Mouse (Mus musculus) liver, adult 2 months (tissue): ENCODE data around the gene Nkain2.

Experiments used
- CTCF ChIP-seq: fragments of 200-500 bp; IDR thresholded peaks from 2 replicates; pipeline ENCODE4 v1.5.1; 2011; ENCODE audit warnings: low read depth, low read length, control low read depth
- POLR2A ChIP-seq: fragments of 200-500 bp; IDR thresholded peaks from 2 replicates; pipeline ENCODE4 v1.6.1; 2011; ENCODE audit warnings: low read length, control low read depth; ENCODE audit not compliant: insufficient read depth; ENCODE audit errors: extremely low read depth

GRCm38 (mm10) chr10:32312754-32313153 lies 577.5 kb downstream of the Nkain2 start:
- TF ChIP-seq CTCF, result no peak
- no peak for TF ChIP-seq POLR2A
